Mouse (Mus musculus) kidney, postnatal 4 days (tissue): Measurements from ENCODE around the gene Vmn1r128.
"Not testable (repeated sequence)": the region's sequence is repeated elsewhere in the genome, so short reads cannot be mapped to it uniquely, and the experiment has no call there.

Experiments used
- DNase-seq, 2 experiments: peaks; one replicate each; pipeline ENCODE4 v3.0.0; 2021; ENCODE audit warnings: mixed read lengths in 2 of 2

Gene Vmn1r128

GRCm38 (mm10) chr7:21349073-21349472 lies at the start of gene Vmn1r128:
Gene Vmn1r128, plus strand, starts transcription at chr7:21349373.
- not testable (repeated sequence) for DNase-seq

GRCm38 (mm10) chr7:21301367-21301766 lies 47.8 kb upstream of the Vmn1r128 start, which contains the start of gene Vmn1r126:
Gene Vmn1r126, minus strand, starts transcription at chr7:21301467.
- not testable (repeated sequence) for DNase-seq

- not testable (repeated sequence) for DNase-seq
Observed at GRCm38 (mm10) chr7:21319761-21320160, 29.4 kb upstream of the Vmn1r128 start, which contains the start of gene Vmn1r127. Gene Vmn1r127, minus strand, starts transcription at chr7:21319861.

DNA sequence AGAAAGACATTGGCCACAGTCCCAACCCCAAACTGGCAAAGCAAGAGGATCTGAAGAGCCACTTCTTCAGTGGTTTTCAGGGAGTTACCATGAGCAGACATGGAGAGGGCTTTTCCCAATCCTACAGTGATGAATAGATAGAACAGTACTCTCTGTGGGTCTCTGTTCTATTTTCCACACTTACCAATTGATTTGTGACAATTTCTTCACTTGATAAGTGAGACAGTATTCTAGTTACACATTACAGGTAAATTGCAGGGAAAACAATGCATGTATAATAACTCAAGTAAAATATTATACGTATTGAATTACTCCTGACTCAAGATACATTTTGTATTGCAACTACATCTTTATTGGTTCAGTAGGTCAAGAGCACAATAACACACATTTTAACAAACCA lies 12.0 kb downstream of the Vmn1r128 start, which contains the start of gene Vmn1r129:
Vmn1r129 (minus strand) TSS at position 101 of the 400 bp plus-strand sequence.
- DNase-seq: not testable (repeated sequence)
